Mouse (Mus musculus): ENCODE measurements around the gene Gm49403.
"Not testable (repeated sequence)": the region's sequence is repeated elsewhere in the genome, so short reads cannot be mapped to it uniquely, and the experiment has no call there.

The Gm49403 gene

DNA sequence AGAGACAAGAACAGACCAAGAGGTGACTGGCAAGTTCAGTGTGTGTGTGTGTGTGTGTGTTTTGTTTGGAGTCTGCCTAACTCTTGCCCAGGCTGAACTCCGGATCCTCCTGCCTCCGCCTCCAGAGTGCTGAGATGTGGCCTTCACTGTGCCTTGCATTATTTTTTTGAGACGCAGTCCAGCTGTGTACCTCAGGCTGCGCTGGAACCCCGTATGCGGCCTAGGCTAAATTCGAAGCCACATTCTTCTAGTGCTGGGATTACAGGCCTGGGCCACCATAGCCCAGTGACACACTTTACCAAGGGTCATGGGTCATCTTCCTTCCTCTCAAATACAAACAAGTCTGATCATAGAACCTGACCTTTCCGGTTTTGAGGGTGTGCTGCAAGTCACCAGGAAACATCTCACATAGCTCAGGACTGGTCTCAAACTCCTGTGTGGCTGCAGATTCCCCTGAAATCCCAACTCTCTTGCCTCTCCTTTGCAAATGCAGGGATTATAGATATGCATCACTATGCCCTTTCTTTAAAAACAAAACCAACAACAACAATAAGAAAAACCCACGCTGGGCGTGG is 11.4 kb upstream of the Gm49403 start:
- DNase-seq, result peak in 1 of 2 experiments; percentile 47

DNA sequence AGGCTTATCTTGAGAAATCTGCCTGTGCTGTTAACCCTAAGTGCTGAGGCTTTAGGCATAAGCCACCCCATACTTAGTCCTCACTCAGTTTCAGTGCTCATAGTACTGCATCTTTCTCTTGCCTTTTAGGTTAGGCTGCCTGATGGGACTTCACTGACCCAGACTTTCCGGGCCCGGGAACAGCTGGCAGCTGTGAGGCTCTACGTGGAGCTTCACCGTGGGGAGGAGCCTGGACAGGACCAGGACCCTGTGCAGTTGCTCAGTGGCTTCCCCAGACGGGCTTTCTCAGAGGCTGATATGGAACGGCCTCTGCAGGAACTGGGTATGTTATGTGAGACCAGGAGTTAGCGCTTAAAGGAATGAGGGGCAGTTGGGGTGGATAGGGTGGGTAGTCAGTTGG is 8.7 kb upstream of the Gm49403 start:
- DNase-seq, result no peak

DNA sequence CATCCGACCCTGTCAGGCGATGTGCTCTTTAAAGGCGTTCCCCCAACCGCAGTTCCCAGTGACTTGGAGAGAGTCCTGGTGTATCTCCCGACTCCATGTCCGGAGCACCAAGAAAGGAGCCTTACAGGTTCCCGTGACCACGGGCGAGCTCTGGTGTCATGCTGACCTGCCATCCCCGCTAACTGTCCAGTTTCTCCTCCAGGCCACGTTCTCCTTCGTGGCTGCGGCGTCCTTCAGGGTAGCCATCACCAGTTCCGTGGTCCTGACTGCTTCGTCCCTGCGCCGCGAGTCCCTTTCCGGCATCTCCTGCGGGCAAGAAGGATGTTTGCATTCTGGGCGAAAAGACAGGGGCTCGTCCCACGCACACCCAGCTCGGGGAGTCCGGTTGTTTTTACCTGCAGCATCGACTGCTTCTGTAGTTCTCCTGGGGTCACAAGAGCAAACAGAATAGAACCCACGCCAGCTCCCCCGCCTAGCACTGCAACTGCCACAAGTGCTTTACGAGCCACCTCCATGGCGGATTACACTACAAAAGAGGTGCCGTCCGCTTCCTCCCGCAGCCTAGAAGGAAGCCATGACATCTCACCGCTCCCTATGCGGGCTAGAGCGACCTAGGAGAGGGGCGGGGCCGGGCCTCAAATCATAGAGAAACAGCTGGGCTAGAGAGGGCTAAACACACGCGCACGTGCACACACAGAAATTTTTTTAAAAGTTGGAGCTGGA is 3.3 kb upstream of the Gm49403 start, which contains the start of gene Uqcc3:
Gene Uqcc3, minus strand, starts transcription at position 613 of the 723 bp plus-strand sequence.
- peak; percentile 94 to 95 for DNase-seq

DNA sequence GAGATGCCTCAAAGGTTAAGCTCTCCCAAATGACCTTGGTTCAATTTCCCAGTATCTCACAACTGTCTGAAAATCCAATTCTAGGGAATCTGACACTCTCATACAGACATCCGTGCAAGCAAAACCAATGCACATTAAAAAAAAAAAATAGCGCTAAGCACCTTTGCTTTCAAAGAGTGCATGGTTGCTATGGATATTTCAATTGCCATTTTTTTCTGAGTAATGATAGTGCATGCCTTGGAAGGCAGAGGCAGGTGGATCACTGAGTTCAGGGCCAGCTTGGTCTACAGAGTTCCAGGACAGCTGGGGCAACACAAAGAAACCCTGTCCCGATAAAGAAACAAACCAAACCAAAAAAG is 2.7 kb upstream of the Gm49403 start:
- no peak for DNase-seq

DNA sequence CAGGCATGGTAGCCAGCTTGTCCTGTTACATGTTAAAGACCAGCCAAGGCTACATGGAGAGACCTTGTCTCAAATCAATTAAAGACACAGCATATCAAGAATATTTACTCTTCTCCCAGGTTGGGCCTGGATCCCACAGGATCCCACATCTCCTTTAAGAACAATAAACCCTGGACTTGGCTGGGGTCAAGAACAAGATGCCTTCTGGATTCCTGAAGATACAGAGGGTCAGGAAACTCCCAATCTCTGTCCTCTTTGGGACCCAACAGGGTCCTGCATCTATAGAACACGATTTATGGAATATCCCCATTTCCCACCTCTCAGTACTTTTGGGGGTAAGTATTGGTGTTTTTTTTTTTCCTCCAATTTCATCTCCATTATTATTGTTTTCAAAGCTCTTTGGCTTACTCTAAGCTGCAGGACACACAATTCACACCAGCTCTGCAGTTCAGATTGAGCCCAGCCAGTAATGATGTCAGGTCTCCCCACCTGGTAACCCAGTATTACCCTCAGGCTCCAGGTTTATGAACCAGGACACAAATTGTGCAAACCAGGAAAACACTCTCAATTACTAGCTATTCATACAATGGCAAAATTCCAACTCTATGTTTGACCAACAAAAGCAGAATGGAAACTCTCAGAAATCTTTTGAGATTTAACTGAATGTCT is 3.3 kb downstream of the Gm49403 start:
- DNase-seq, result no peak

DNA sequence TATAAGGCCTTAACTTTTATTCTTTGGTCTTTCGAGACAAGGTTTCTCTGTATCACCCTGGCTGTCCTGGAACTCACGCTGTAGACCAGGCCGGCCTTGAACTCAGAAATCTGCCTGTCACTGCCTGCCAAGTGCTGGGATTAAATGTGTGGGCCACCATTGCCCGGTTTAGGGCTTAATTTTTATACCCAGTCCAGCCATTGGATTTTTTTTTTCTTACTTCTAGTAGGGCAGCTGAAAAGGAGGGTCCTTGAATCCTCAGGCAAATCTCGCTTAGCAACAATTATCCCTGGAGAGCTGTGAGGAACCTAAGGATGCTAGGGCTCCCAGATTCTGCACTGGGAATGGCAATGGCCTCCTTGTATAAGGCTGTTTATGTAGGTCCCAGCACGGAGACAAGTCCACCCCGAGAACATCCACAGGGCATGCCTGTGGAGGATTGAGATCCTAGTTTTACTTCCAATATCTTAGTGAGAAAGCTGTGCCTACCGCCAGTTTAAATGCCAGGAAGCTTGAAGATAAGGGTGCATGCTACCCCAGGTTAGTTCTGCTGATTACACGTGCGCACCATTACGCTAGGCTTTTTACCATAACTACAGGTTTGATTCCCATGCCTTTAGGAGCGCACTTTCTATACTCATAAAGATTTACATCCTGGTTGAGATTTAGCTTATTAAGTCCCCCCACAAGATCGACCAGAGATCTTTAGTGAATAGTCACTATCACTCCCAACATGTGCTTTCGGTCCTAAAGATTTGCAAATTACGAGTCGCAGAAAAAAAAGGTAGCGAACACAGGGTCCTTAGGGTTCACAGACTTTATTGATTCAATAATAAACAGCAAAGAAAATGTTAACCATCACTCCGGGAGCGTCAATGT is 4.1 kb downstream of the Gm49403 start:
- DNase-seq, result no peak

DNA sequence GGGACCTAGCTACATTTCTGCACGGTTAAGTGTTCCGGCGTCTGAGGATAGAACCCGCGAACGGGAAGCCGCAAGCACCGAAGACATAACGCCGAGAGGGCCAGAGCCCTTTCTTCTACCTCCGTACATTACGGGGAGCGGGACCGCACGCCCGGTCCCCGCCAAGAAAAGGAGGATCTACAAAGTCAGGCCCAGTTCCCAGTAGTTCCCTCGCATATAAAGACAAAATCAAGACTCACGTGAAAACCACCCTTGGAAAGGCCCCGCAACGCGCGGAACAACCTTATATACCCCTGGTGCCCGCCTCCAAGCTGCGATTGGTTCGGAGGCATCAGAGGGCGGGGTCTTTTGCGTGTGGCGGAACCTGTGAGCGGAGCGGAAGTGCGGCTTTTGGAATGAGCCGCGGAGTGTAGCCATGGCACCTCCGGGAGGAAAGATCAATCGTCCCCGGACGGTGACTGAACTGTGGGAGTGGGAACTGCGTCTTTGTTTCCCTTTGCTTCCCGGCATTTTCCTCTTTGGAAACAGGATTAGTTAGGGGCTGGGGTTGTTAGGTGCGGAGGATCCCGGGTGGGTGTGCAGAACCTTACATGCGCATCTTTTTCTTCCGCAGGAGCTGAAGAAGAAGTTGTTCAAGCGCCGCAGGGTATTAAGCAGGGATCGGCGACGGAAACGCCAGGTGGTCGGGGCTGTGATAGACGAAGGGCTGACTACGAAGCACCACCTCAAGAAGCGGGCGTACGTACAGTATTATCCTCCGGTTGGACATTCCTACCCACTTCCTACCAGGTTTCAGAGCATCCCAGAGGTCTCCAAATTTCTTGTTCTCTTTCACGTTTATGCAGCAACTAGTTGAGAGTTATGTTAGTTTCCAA is 5.0 kb downstream of the Gm49403 start, which contains the start of the genes 1810009A15Rik and Gm49416:
Gene 1810009A15Rik, plus strand, starts transcription at position 343 of the 875 bp plus-strand sequence.
Gene Gm49416, plus strand, starts transcription at position 416 of the 875 bp plus-strand sequence.
- peak; percentile 96 to 97 for DNase-seq

DNA sequence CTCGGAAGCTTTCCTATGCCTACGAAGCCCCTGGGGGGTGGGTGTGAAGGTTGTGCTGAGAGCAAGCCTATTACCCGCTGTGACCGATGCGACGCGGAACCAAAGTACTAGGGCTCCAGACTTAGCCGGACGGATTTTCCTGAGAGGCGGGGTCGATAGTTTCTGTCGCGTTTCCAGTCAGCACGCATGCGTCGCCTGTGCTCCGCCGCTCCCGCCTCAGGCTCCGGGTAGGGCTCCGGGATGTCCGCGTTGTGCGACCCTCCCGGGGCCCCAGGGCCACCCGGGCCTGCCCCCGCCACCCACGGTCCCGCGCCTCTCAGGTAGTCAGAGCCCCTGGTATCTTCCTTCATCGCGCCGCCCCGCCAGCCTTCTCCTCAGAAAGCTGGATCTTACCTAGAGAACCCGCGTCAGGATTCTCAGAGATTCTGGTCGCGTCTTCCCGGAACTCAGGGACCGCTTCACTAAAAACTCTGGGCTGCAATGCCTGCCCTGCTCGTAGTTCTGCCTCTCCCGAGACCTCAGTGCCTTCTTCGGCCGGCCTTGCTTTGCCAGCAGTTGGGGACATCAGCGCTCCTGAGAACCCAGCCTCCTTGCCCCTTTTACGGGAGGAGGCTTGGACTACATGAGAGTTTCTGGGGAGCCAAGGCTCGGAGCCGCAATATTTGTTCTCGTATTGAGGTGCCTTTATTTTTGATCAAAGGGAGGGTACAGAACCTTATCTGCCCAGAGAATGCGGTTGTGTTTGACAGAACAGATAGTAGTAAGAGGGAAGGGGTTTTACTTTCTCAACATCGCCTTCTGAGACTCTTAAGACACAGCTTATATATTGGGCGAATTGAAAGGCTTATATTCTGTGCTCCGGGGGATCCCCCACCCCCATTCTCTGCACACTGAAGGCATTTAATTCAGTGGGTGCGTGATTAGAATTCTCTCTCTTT is 9.4 kb downstream of the Gm49403 start, which contains the start of gene Ints5:
Gene Ints5, plus strand, starts transcription at position 177 of the 938 bp plus-strand sequence.
- DNase-seq, result peak; percentile 83 to 91

DNA sequence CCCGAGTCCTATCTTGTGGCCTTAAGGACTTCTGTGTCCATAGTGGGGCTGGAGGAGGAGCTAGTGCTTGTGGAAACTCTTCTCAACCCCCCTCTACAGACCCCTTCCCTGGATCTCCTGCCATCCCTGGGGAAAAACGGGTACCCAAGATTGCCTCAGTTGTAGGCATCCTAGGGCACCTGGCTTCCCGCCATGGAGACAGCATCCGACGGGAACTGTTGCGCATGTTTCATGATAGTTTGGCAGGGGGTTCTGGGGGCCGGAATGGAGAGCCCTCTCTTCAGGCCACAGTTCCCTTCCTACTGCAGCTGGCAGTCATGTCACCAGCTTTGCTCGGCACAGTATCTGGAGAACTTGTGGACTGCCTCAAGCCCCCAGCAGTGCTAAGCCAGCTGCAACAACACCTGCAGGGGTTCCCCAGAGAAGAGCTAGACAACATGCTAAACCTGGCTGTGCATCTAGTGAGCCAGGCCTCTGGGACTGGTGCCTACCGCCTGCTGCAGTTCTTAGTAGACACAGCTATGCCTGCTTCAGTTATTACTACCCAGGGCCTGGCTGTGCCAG is 11.7 kb downstream of the Gm49403 start:
- no peak for DNase-seq

DNA sequence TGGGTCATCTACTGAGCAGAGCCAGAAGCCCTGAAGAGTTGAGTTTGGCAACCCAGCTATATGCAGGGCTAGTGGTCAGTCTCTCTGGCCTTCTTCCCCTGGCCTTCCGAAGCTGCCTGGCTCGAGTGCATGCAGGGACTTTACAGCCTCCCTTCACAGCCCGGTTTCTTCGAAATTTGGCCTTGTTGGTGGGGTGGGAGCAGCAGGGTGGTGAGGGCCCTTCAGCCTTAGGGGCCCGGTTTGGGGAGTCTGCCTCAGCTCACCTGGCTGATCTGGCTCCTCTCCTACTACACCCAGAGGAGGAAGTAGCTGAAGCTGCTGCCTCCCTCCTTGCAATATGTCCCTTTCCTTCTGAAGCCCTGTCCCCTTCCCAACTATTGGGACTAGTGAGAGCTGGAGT is 12.5 kb downstream of the Gm49403 start:
- not testable (repeated sequence) for DNase-seq

DNA sequence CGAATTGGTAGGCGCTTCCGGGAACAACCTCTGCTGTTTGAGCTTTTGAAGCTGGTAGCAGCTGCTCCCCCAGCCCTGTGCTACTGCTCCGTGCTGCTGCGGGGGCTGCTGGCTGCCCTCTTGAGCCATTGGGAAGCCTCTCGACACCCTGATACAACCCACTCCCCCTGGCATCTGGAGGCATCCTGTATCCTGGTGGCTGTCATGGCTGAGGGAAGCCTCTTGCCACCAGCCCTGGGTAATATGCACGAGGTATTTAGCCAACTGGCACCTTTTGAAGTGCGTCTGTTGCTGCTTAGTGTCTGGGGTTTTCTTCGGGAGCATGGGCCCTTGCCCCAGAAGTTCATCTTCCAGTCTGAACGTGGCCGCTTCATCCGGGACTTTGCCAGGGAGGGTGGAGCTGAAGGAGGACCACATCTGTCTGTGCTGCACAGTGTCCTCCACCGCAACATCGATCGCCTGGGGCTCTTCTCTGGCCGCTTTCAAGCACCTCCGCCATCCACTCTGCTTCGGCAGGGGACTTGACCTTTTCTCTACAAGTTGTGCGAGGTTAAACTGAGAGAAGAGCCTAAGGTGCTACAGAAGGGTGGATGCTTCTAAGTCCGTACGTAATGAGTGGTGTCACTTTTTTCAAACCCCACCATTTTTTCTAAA is 13.6 kb downstream of the Gm49403 start:
- DNase-seq, result peak; percentile 42 to 77

DNA sequence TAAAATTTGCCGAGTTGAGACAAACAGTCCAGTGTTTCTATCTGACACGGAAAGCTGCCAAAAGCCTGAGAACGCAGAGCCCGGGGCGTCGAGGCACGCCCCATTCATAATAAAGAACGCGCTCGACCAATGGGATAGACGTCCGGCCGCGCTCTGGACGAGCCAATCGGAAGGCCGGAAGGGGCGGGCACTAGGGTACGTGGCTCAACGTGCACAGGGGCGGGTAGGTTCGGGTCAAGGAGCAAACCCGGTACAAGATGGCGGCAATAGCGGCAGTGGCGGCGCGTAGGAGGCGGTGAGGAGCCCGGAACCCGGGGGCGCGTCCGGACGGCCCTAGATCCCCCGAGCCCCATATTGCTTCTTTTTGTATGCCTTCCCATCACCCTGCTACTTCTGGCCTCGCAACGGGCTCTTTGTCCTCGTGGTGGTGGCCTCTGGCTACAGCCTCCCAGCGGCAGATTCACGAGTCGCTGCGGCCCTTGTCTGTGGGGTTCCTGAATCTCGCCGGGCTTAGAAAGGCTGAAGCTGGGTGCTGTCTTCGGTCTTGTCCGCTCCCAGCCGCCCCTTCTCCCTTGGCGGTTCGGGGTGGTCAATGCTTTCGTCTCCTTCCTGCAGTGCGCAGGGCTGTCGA is 14.2 kb downstream of the Gm49403 start, which contains the start of gene Ganab:
Gene Ganab, plus strand, starts transcription at position 207 of the 631 bp plus-strand sequence.
- peak; percentile 97 to 98 for DNase-seq

DNA sequence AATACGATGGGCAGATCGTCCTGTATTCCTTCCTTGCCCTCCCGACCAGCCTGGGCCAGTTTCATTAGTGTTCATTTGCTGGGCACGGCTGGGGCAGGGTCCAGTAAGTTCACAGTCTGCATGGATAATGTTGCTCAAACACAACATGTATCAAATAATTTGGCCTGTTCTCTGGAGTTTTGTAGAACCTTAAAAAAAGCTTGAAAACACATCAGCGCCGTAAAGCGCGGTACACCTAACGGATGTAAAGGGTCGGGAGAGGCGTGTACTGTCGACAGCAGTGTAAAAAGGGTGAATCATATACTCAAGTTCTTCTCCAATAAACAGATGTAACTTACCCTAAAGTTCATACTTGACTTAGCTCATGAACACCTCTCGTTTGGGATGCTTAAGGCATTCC is 14.8 kb downstream of the Gm49403 start:
- DNase-seq, result peak; percentile 25 to 36

DNA sequence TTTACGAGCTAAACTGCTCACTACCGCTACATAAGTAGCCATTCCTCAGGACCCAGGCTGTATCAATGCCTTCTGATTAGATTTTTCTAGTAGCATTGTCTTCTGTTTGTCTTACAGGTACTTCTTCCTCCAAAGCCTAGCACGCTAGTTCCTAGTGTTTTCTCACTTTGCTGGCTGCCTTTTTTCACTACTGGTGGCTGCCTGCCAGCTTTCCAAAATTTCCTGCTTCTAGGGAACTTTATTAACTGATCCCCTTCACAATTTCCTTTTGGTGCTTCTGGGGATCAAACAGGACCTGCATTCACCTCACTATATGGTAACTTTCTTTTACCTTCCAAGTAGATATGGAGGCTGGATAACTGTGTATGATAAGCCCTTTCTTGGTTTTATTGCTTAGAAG is 15.3 kb downstream of the Gm49403 start:
- DNase-seq, result peak in 1 of 2 experiments; percentile 38

DNA sequence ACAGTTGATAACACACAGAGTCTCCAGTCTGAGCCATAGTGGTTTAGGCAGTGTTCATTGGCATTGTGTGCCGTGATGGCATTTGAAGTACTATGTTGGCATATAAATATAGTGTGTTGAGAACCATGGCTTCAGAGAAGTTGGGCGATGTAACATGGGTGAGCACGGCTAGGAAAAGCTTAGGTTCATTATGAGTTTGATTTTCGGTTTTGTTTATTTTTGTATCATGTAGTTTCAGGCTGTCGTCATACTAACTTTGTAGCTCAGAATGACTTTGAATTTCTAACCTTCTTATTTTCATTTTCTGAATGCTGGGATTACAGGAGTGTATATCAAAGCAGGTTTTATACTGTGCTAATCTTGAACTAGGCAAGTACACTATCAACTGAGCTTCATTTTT is 19.7 kb downstream of the Gm49403 start:
- DNase-seq, result no peak

DNA sequence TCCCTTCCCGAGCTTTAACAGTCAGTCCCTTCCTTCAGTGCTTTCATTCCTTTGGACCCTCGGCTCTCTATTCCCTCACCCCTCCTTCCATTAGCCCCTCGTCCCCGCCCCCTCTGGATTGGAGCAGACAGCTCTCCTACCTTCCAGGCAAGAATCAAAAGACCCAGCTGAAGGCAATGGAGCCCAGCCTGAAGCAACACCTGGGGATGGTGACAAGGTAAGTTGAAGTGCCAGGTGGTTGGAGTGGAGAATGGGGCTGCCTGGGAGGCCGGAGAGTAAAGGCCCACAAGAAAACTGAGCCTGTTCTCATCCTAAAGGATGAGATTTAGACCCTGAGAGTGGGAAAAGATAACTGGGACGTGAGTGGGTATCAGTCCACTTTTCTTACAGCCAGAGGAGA is 24.8 kb downstream of the Gm49403 start:
- no peak for DNase-seq

DNA sequence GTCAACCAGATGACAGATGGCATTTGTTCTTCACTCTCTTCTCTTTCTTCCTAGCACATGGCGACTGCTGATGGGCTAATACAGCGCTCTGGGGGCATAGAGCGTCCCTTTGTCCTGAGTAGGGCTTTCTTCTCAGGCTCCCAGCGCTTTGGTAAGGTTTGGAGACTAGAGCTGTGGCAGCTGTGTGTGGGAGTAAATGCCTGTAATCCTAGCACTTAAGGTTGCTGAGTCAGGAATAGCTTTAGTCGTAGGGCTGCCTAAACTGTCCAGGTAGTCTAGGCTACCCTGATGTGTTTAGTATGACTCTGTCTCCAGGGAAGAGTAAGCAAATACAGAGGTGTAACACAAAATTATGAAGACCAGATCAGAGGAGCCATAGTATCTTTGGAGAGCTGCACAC is 28.1 kb downstream of the Gm49403 start:
- no peak for DNase-seq

DNA sequence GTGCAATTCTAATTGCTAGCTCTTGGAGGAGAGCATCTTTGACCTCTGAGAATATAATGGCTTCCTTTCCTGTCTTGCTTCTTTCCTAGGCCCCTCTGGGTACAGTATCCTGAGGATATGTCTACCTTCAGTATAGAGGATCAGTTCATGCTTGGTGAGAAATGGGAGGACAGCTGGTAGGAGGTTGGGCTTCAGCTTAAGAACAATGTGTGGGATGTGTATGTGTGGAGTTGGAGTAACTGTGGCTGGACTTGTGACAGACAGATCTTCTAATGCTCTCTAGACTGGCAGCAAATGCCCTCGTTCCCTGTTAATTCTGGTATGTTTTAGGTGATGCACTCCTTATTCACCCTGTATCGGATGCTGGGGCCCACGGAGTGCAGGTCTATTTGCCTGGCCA is 30.5 kb downstream of the Gm49403 start:
- no peak for DNase-seq

DNA sequence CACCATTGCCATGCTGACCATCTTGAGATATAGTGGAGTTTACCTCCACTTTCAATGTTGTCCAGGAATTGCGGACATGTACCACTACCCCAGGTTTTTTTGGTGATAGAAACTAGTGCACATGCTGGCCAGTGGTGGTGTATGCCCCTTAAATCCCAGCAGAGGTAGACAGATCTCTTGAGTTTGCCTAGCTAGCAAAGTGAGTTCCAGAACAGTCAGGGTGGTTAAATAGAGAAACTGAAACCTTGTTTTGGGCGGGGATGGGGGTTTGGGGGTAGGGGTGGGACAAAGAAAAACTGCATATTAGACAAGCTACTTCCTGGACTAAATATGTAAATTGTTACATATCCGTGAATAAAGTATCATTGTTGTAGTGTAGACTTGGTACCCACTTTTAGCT is 35.3 kb downstream of the Gm49403 start:
- DNase-seq, result no peak
